In genomic region chr4:41348584-41349198, GRCm38 (mm10) we compare ENCODE assay signal across 8 mouse cellular contexts. TPM values are rescaled to one million over a fixed set of nuclear protein-coding genes. Genes with fewer than 3 reads are reported as not detected.
DNase-seq lines count a peak whose midpoint lies in the region; ATAC-seq and TF ChIP-seq lines count a peak whose summit lies in the region.

Gene Ubap1, plus strand, starts transcription at chr4:41348996.

- TF ChIP-seq CTCF in CH12.LX (conservative IDR thresholded peaks at IDR 0.05 in 1 of 2, IDR thresholded peaks at IDR 0.05 in 1 of 2; ENCODE audit: low read depth in 2 of 2, low read length in 2 of 2) = no peak

- H3K9me3 ChIP-seq in CH12.LX (replicated peaks; ENCODE audit: low read length) = no peaks in the 10 kb centered on the region
- H3K9me3 ChIP-seq in forebrain, embryonic 11.5 days (ENCODE audit: control insufficient read depth, low read length) = no peaks in the 10 kb centered on the region
- no peaks in the 10 kb centered on the region for H3K9me3 ChIP-seq in heart, embryonic 16.5 days (replicated peaks; ENCODE audit: control insufficient read depth, low read length)
- no peaks in the 10 kb centered on the region for H3K9me3 ChIP-seq in liver, embryonic 15.5 days (replicated peaks)
- no peaks in the 10 kb centered on the region for H3K9me3 ChIP-seq in neural tube, embryonic 12.5 days

- peaks cover 20% of the 10 kb centered on the region for H3K79me2 ChIP-seq in CH12.LX (replicated peaks; ENCODE audit: control insufficient read depth, extremely low read depth, insufficient read depth, poor library complexity, severe bottlenecking)

- no peak for TF ChIP-seq RAD21 in CH12.LX (IDR thresholded peaks at IDR 0.05; ENCODE audit: low read depth, low read length)

- peak within 1 kb of the TSS; percentile 76 to 86 (median 82) for H3K4me3 ChIP-seq in CH12.LX (replicated peaks in 1 of 3; ENCODE audit: low read depth in 2 of 3, low read length in 2 of 3, poor library complexity in 1 of 3)
- peak within 1 kb of the TSS; percentile 81 for H3K4me3 ChIP-seq in forebrain, embryonic 11.5 days (ENCODE audit: low read depth, low read length)
- H3K4me3 ChIP-seq in heart, embryonic 16.5 days (ENCODE audit: low read length) = peak within 1 kb of the TSS; percentile 75
- H3K4me3 ChIP-seq in liver, embryonic 15.5 days (replicated peaks) = peak within 1 kb of the TSS; percentile 88
- peak within 1 kb of the TSS; percentile 74 for H3K4me3 ChIP-seq in neural tube, embryonic 12.5 days

- TF ChIP-seq POLR2A in CH12.LX (IDR thresholded peaks at IDR 0.05; ENCODE audit: low read depth, low read length) = peak; percentile 86

- peak within 1 kb of the TSS; percentile 73 for H3K9ac ChIP-seq in CH12.LX (ENCODE audit: insufficient read depth, low read depth)
- peak within 1 kb of the TSS; percentile 66 for H3K9ac ChIP-seq in forebrain, embryonic 11.5 days (ENCODE audit: low read length)
- peak within 1 kb of the TSS; percentile 82 for H3K9ac ChIP-seq in heart, embryonic 16.5 days (ENCODE audit: low read length)
- H3K9ac ChIP-seq in liver, embryonic 15.5 days = peak within 1 kb of the TSS; percentile 92
- H3K9ac ChIP-seq in neural tube, embryonic 12.5 days = peak within 1 kb of the TSS; percentile 86

- peaks cover 0 to 24% of the 10 kb centered on the region in 2 experiments; a peak in 2 of 4 replicates for H3K4me1 ChIP-seq in CH12.LX (ENCODE audit: control insufficient read depth in 1 of 2, insufficient read depth in 2 of 2)
- peaks cover 6% of the 10 kb centered on the region; the same call in 1 of the 2 replicates for H3K4me1 ChIP-seq in forebrain, embryonic 11.5 days (replicated peaks; ENCODE audit: control insufficient read depth, insufficient read depth, low read length)
- H3K4me1 ChIP-seq in heart, embryonic 16.5 days (ENCODE audit: control insufficient read depth, insufficient read depth, low read length) = peaks cover 10% of the 10 kb centered on the region
- H3K4me1 ChIP-seq in liver, embryonic 15.5 days (replicated peaks) = peaks cover 46% of the 10 kb centered on the region
- H3K4me1 ChIP-seq in neural tube, embryonic 12.5 days = peaks cover 11% of the 10 kb centered on the region; the same call in 1 of the 2 replicates

- peak within 1 kb of the TSS; percentile 100 for H3K4me2 ChIP-seq in CH12.LX (ENCODE audit: insufficient read depth, low read depth, poor library complexity, severe bottlenecking)
- H3K4me2 ChIP-seq in forebrain, embryonic 11.5 days (ENCODE audit: low read depth, low read length, severe bottlenecking) = peak within 1 kb of the TSS; percentile 47
- H3K4me2 ChIP-seq in heart, embryonic 16.5 days (ENCODE audit: low read depth, low read length) = peak within 1 kb of the TSS; percentile 73
- peak within 1 kb of the TSS; percentile 80 for H3K4me2 ChIP-seq in liver, embryonic 15.5 days
- H3K4me2 ChIP-seq in neural tube, embryonic 12.5 days (replicated peaks) = peak within 1 kb of the TSS; percentile 65

- WGBS in forebrain, embryonic 11.5 days = under 1% methylated on average over 31 of the region's 31 CpGs
- under 1% methylated on average over 31 of the region's 31 CpGs for WGBS in heart, embryonic 16.5 days
- 2% methylated on average over 31 of the region's 31 CpGs for WGBS in liver, embryonic 15.5 days (ENCODE audit: insufficient replicate concordance)
- WGBS in neural tube, embryonic 12.5 days = under 1% methylated on average over 31 of the region's 31 CpGs

- TF ChIP-seq EP300 in CH12.LX (IDR thresholded peaks at IDR 0.05; ENCODE audit: low read length) = no peak

- peak within 1 kb of the TSS; percentile 34; the same call in 1 of the 2 replicates for H3K27ac ChIP-seq in CH12.LX (ENCODE audit: insufficient read depth, low read depth)
- peak within 1 kb of the TSS; percentile 86 for H3K27ac ChIP-seq in forebrain, embryonic 11.5 days (ENCODE audit: low read depth, low read length)
- H3K27ac ChIP-seq in heart, embryonic 16.5 days (ENCODE audit: low read length) = peak within 1 kb of the TSS; percentile 92
- peak within 1 kb of the TSS; percentile 91 for H3K27ac ChIP-seq in liver, embryonic 15.5 days (replicated peaks)
- peak within 1 kb of the TSS; percentile 87 for H3K27ac ChIP-seq in neural tube, embryonic 12.5 days

- dilution Hi-C loops in CH12.LX (cut with MboI; ENCODE audit: extremely low pct_ligation_motif_present, extremely low pct_unique_long_range_greater_than_20kb, low sequenced_read_pairs) = no loop called here

- in situ Hi-C loops in CH12.LX (cut with MboI; ENCODE audit: low pct_ligation_motif_present, low pct_unique_long_range_greater_than_20kb, low sequenced_read_pairs) = no loop called here

- no peaks in the 10 kb centered on the region for H3K27me3 ChIP-seq in CH12.LX (replicated peaks)
- H3K27me3 ChIP-seq in forebrain, embryonic 11.5 days (ENCODE audit: control insufficient read depth, insufficient read depth, low read length) = no peaks in the 10 kb centered on the region
- no peaks in the 10 kb centered on the region for H3K27me3 ChIP-seq in heart, embryonic 16.5 days (ENCODE audit: control insufficient read depth, insufficient read depth, low read length)
- H3K27me3 ChIP-seq in liver, embryonic 15.5 days = no peaks in the 10 kb centered on the region
- no peaks in the 10 kb centered on the region for H3K27me3 ChIP-seq in neural tube, embryonic 12.5 days (replicated peaks)

- peak; percentile 93 for DNase-seq in CH12.LX (ENCODE audit: extremely low read depth)
- DNase-seq in c-Kit-positive CD71-positive TER-119-negative erythroid progenitor cells, embryonic 14.5 days (ENCODE audit: low read depth) = peak; percentile 94
- peak; percentile 98 for DNase-seq in forebrain, embryonic 11.5 days (ENCODE audit: low spot score)
- peak; percentile 97 for DNase-seq in kidney, postnatal 36 days
- DNase-seq in telencephalon, adult 2 months (ENCODE audit: low read depth, low spot score) = peak; percentile 94

- peak; percentile 98 for ATAC-seq in forebrain, embryonic 11.5 days (replicated peaks; ENCODE audit: low FRiP score)
- peak; percentile 97 for ATAC-seq in heart, embryonic 16.5 days (replicated peaks; ENCODE audit: extremely low read depth, insufficient read depth, low FRiP score)
- ATAC-seq in liver, embryonic 15.5 days (ENCODE audit: insufficient read depth) = peak; percentile 88
- peak; percentile 98 for ATAC-seq in neural tube, embryonic 12.5 days (ENCODE audit: low FRiP score, low read depth)

- H3K36me3 ChIP-seq in CH12.LX (replicated peaks in 1 of 2; ENCODE audit: control insufficient read depth in 1 of 2, insufficient read depth in 1 of 2, low read length in 1 of 2) = peaks cover 0 to 9% of the 10 kb centered on the region in 2 experiments
- no peaks in the 10 kb centered on the region for H3K36me3 ChIP-seq in forebrain, embryonic 11.5 days (ENCODE audit: control insufficient read depth, insufficient read depth, low read length)
- H3K36me3 ChIP-seq in heart, embryonic 16.5 days (ENCODE audit: control insufficient read depth, insufficient read depth) = peaks cover 6% of the 10 kb centered on the region; the same call in 1 of the 2 replicates
- H3K36me3 ChIP-seq in liver, embryonic 15.5 days (replicated peaks) = 0 out of 2 replicates have a peak, but pooled peaks cover 4% of the 10 kb centered on the region
- H3K36me3 ChIP-seq in neural tube, embryonic 12.5 days = peaks cover 8% of the 10 kb centered on the region; the same call in 1 of the 2 replicates

TF ChIP-seq in CH12.LX, 34 proteins besides CTCF, POLR2A, EP300 and RAD21:
- TF ChIP-seq MXI1 (IDR thresholded peaks at IDR 0.05; ENCODE audit: low read depth, low read length) (no peak), ELF1 (IDR thresholded peaks at IDR 0.05; ENCODE audit: low read depth, low read length) (peak; percentile 70), E2F4 (IDR thresholded peaks at IDR 0.05; ENCODE audit: insufficient replicate concordance, low read depth, low read length) (no peak), ZMIZ1 (IDR thresholded peaks at IDR 0.05; ENCODE audit: low read depth, low read length) (peak; percentile 86), NRF1 (IDR thresholded peaks at IDR 0.05; ENCODE audit: low read depth, low read length) (peak; percentile 53; the same call in 1 of the 2 replicates), PAX5 (IDR thresholded peaks at IDR 0.05; ENCODE audit: low read length) (no peak), MAZ (IDR thresholded peaks at IDR 0.05; ENCODE audit: low read depth, low read length) (peak; percentile 66), SMC3 (IDR thresholded peaks at IDR 0.05; ENCODE audit: low read depth, low read length) (no peak), MAFK (IDR thresholded peaks at IDR 0.05; ENCODE audit: insufficient replicate concordance, low read length) (no peak), IRF4 (IDR thresholded peaks at IDR 0.05; ENCODE audit: low read depth, low read length) (peak; percentile 51; the same call in 1 of the 2 replicates), SIN3A (IDR thresholded peaks at IDR 0.05; ENCODE audit: low read length) (peak; percentile 52), NELFE (IDR thresholded peaks at IDR 0.05; ENCODE audit: low read depth, low read length) (peak; percentile 79), KAT2A (IDR thresholded peaks at IDR 0.05; ENCODE audit: insufficient replicate concordance, low read length) (0 out of 2 replicates have a peak, but pooled peaks have one; percentile 45), TBP (conservative IDR thresholded peaks at IDR 0.05; ENCODE audit: low read depth, low read length) (0 out of 2 replicates have a peak, but pooled peaks have one; percentile 35), GABPA (IDR thresholded peaks at IDR 0.05; ENCODE audit: insufficient replicate concordance, low read depth, low read length) (no peak), ETS1 (conservative IDR thresholded peaks at IDR 0.05; ENCODE audit: low read depth, low read length) (no peak), HCFC1 (IDR thresholded peaks at IDR 0.05; ENCODE audit: low read depth, low read length) (peak; percentile 64), POLR2AphosphoS2 (IDR thresholded peaks at IDR 0.05; ENCODE audit: low read depth, low read length) (peak; percentile 59; the same call in 1 of the 2 replicates), TCF12 (IDR thresholded peaks at IDR 0.05; ENCODE audit: low read depth, low read length) (peak; percentile 81), MEF2A (IDR thresholded peaks at IDR 0.05; ENCODE audit: borderline replicate concordance, low read depth, low read length) (peak; percentile 64), MAX (IDR thresholded peaks at IDR 0.05; ENCODE audit: low read length) (no peak), JUN (IDR thresholded peaks at IDR 0.05; ENCODE audit: insufficient read depth, low read depth, low read length) (no peak)

RNA-seq across cellular contexts. Expression of gene Ubap1, which starts in this region (rescaled TPM):
- total RNA-seq in CH12.LX (2012; rRNA removed) = 11.5 and 17.0 TPM in 2 replicates
- 14.0 and 17.5 TPM in 2 replicates for total RNA-seq in CH12.LX (2014; rRNA removed)
- 22.3 and 28.0 TPM in 2 replicates for polyA plus RNA-seq in CH12.LX (2012; ENCODE audit: insufficient read length, low read depth)
- 71.4 and 88.1 TPM in 2 replicates for polyA plus RNA-seq in forebrain, embryonic 11.5 days (2014; fragmentation: Nextera tagmentation; extraction: Ambion mirVana)
- 46.7 and 48.6 TPM in 2 replicates for polyA plus RNA-seq in heart, embryonic 16.5 days (2015; fragmentation: Nextera tagmentation; extraction: Ambion mirVana)
- 32.4 and 34.2 TPM in 2 replicates for polyA plus RNA-seq in liver, embryonic 15.5 days (2015; fragmentation: Nextera tagmentation; extraction: Ambion mirVana)
- 84.6 and 87.7 TPM in 2 replicates for polyA plus RNA-seq in neural tube, embryonic 12.5 days (2016; fragmentation: Nextera tagmentation; extraction: Ambion mirVana)

Comparison
In these comparisons a context has a peak if more than half of its experiments do, and no peak if none do; other contexts are left out.
1. Peak in every context shown above with its lines: DNase-seq, ATAC-seq, H3K4me3 ChIP-seq and H3K27ac ChIP-seq.
2. H3K27ac ChIP-seq: peak in every context shown above with its lines; median percentile 92 in heart, embryonic 16.5 days; 91 in liver, embryonic 15.5 days; 87 in neural tube, embryonic 12.5 days; 86 in forebrain, embryonic 11.5 days; 34 in CH12.LX.
3. H3K4me2 ChIP-seq: peak in every context shown above with its lines; median percentile 100 in CH12.LX; 80 in liver, embryonic 15.5 days; 73 in heart, embryonic 16.5 days; 65 in neural tube, embryonic 12.5 days; 47 in forebrain, embryonic 11.5 days.